Mouse (Mus musculus) kidney, embryonic 15.5 days (tissue): Measurements from ENCODE around the gene Tmem116. TPM values are rescaled to one million over a fixed set of nuclear protein-coding genes. Genes with fewer than 3 reads are reported as not detected.

Source experiments
- ATAC-seq: fragments of 200-750 bp; cut with Nextera tagmentation; replicated peaks from 2 replicates; pipeline ENCODE4 v1.8.0; 2017; ENCODE audit warnings: moderate TSS enrichment; ENCODE audit not compliant: low FRiP score
- H3K27ac ChIP-seq: fragments of 300-500 bp; sonication (generic); 2 replicates; pipeline ENCODE4 v1.5.1; 2015; ENCODE audit warnings: mild to moderate bottlenecking, inconsistent platforms
- H3K27me3 ChIP-seq: fragments of 300-500 bp; sonication (generic); 2 replicates; pipeline ENCODE4 v1.6.1; 2015; ENCODE audit warnings: inconsistent platforms
- H3K36me3 ChIP-seq: fragments of 300-500 bp; sonication (generic); 2 replicates; pipeline ENCODE4 v1.6.1; 2015; ENCODE audit warnings: inconsistent platforms
- H3K4me1 ChIP-seq: fragments of 300-500 bp; sonication (generic); 2 replicates; pipeline ENCODE4 v1.6.1; 2015; ENCODE audit warnings: inconsistent platforms
- H3K4me2 ChIP-seq: fragments of 300-500 bp; sonication (generic); 2 replicates; pipeline ENCODE4 v1.6.1; 2015; ENCODE audit warnings: moderate library complexity, mild to moderate bottlenecking, inconsistent platforms
- H3K4me3 ChIP-seq: fragments of 300-500 bp; sonication (generic); replicated peaks from 2 replicates; pipeline ENCODE4 v1.5.1; 2015; ENCODE audit warnings: mild to moderate bottlenecking, inconsistent platforms
- H3K9ac ChIP-seq: fragments of 300-500 bp; sonication (generic); 2 replicates; pipeline ENCODE4 v1.6.1; 2015; ENCODE audit warnings: mild to moderate bottlenecking, inconsistent platforms
- H3K9me3 ChIP-seq: fragments of 300-500 bp; sonication (generic); replicated peaks from 2 replicates; pipeline ENCODE4 v1.6.1; 2016; ENCODE audit warnings: inconsistent platforms
- WGBS: fragments of 180-500 bp; shearing (Covaris S2); methylation state at CpG from one replicate; pipeline ENCODE4 v1.1.7; 2015; ENCODE audit warnings: mixed read lengths; 5-methylcytosine and 5-hydroxymethylcytosine counted together
- polyA plus RNA-seq: library from polyadenylated mRNA; unstranded; fragments of >200 nt; fragmentation: Nextera tagmentation; extraction: Ambion mirVana; gene quantifications from 2 replicates; pipeline ENCODE4 v1.2.1, GENCODE M21; 2015

The Tmem116 gene
- polyA plus RNA-seq, 1 experiment from 2014 or later = 6.7 TPM

DNA sequence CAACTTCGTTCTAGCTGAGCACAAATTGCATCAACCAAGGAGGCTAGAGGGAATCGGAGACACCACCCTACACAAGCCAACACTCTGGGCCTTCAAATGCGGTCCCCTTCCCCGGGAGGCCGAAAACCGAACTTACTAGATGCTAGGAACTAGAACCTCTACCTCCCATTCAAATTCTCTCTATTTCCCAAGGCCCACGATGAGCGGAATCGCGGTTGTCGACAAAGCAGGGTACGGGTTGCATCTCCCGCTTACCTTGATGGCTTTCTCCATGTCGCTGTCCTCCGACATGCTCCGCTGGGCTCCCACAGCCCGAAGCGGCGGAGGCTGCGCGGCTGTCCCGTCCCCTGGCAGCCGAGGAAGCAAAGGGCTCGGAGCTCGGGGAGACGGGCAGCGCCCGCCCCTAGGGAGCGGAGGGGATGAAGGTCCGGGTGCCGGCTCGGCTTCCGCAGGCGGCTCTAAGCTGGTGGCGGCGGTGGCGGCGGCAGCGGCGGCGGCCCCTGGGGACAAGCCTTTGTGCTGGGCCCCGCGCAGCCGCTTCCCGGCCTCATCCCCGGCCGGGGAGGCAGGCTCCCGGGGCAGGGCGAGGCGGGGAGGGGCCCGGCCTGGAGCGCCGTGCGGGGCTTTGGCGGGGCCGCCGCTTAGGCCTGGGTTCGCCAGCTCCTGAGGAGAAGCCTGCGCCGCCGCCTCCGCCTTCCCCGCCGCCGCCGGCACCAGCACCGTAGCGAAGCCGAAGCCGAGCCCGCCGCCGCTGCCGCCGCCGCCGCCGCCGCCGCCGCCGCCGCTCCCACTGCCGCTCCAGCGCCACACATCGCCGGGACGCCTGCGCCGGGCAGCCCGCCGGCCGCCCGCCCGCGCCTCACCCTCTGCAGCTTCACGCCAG is 93.5 kb downstream of the Tmem116 start, which contains the start of the genes Adam1a and Gm42878:
Gene Adam1a (minus strand): TSS at position 573 of the 883 bp plus-strand sequence.
Gene Gm42878 (minus strand): TSS at position 573 of the 883 bp plus-strand sequence.
- no peaks in the 10 kb centered on the region; the same call in 1 of the 2 replicates for H3K9me3 ChIP-seq
- peak within 1 kb of the TSS; percentile 97 for H3K27ac ChIP-seq
- H3K4me2 ChIP-seq = peak within 1 kb of the TSS; percentile 86
- under 1% methylated on average over 94 of the region's 97 CpGs for WGBS
- H3K27me3 ChIP-seq = no peaks in the 10 kb centered on the region
- no peaks in the 10 kb centered on the region for H3K36me3 ChIP-seq
- peaks cover 29% of the 10 kb centered on the region for H3K4me1 ChIP-seq
- H3K9ac ChIP-seq = peak within 1 kb of the TSS; percentile 99
- H3K4me3 ChIP-seq = peak within 1 kb of the TSS; percentile 99
- ATAC-seq = peak; percentile 65

- WGBS = 1% methylated on average over 55 of the region's 55 CpGs
- peak within 1 kb of the TSS; percentile 97 for H3K27ac ChIP-seq
- ATAC-seq = peak; percentile 93
- H3K4me2 ChIP-seq = peak within 1 kb of the TSS; percentile 86
- peak within 1 kb of the TSS; percentile 99 for H3K9ac ChIP-seq
- no peaks in the 10 kb centered on the region for H3K36me3 ChIP-seq
- H3K4me1 ChIP-seq = peaks cover 29% of the 10 kb centered on the region
- no peaks in the 10 kb centered on the region; the same call in 1 of the 2 replicates for H3K9me3 ChIP-seq
- peak within 1 kb of the TSS; percentile 99 for H3K4me3 ChIP-seq
- H3K27me3 ChIP-seq = no peaks in the 10 kb centered on the region
These were observed 94.3 kb downstream of the Tmem116 start, which contains the start of gene Mapkapk5 for GRCm38 (mm10) chr5:121545793-121546529. Gene Mapkapk5, minus strand, starts transcription at chr5:121545905.

GRCm38 (mm10) chr5:121546530-121546895 is 94.8 kb downstream of the Tmem116 start:
- Histone ChIP-seq H3K4me3 (peak overlapping the region; percentile 99), H3K36me3 (no peaks in the 10 kb centered on the region), H3K9me3 (no peaks in the 10 kb centered on the region; the same call in 1 of the 2 replicates), H3K4me2 (peak overlapping the region; percentile 86), H3K4me1 (peaks cover 29% of the 10 kb centered on the region), H3K27ac (peak overlapping the region; percentile 97), H3K9ac (peak overlapping the region; percentile 99), H3K27me3 (no peaks in the 10 kb centered on the region)
- 25% methylated on average over 6 of the region's 6 CpGs for WGBS
- peak; percentile 33; the same call in 1 of the 2 replicates for ATAC-seq

DNA sequence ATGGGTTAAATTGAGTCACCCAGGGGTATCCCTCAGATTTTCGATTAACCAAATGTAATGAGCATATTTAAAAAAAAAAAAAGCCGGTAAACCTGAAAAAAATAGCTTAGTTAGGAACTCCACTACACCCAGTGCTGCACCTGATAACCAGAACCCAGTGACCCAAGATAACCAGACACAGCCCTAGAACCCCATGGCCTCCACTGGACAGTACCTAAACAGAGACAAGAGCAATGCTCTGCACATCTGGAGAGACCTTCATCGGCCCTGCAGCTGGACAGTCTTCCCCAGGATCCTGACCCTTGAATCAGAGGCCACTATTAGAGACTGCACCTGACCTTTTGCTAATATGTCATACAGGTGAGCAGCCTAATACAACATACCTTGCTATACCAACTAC is 95.4 kb downstream of the Tmem116 start:
- Histone ChIP-seq H3K36me3 (no peaks in the 10 kb centered on the region), H3K4me2 (peak overlapping the region; percentile 86; the same call in 1 of the 2 replicates), H3K4me3 (no peak overlapping the region), H3K27me3 (no peaks in the 10 kb centered on the region), H3K9ac (no peak overlapping the region), H3K4me1 (peaks cover 29% of the 10 kb centered on the region), H3K9me3 (no peaks in the 10 kb centered on the region; the same call in 1 of the 2 replicates), H3K27ac (no peak overlapping the region)
- no peak for ATAC-seq
- WGBS = 93% methylated on average over 3 of the region's 3 CpGs

GRCm38 (mm10) chr5:121549196-121549595 is 97.5 kb downstream of the Tmem116 start:
- no peak overlapping the region for H3K27ac ChIP-seq
- 42% methylated on average over 7 of the region's 7 CpGs for WGBS
- H3K9ac ChIP-seq = no peak overlapping the region
- no peaks in the 10 kb centered on the region for H3K36me3 ChIP-seq
- no peak overlapping the region for H3K4me2 ChIP-seq
- no peak overlapping the region for H3K4me3 ChIP-seq
- H3K4me1 ChIP-seq = peaks cover 13% of the 10 kb centered on the region
- no peak for ATAC-seq
- no peaks in the 10 kb centered on the region; the same call in 1 of the 2 replicates for H3K9me3 ChIP-seq
- no peaks in the 10 kb centered on the region for H3K27me3 ChIP-seq

- Histone ChIP-seq H3K36me3 (peaks cover 5% of the 10 kb centered on the region; the same call in 1 of the 2 replicates), H3K4me1 (peaks cover 10% of the 10 kb centered on the region), H3K4me2 (no peak overlapping the region), H3K9ac (no peak overlapping the region), H3K4me3 (no peak overlapping the region), H3K27ac (no peak overlapping the region), H3K9me3 (no peaks in the 10 kb centered on the region), H3K27me3 (no peaks in the 10 kb centered on the region)
- no peak for ATAC-seq
- 85% methylated on average over 3 of the region's 3 CpGs for WGBS
These were observed 110.7 kb downstream of the Tmem116 start for GRCm38 (mm10) chr5:121562436-121562835.

DNA sequence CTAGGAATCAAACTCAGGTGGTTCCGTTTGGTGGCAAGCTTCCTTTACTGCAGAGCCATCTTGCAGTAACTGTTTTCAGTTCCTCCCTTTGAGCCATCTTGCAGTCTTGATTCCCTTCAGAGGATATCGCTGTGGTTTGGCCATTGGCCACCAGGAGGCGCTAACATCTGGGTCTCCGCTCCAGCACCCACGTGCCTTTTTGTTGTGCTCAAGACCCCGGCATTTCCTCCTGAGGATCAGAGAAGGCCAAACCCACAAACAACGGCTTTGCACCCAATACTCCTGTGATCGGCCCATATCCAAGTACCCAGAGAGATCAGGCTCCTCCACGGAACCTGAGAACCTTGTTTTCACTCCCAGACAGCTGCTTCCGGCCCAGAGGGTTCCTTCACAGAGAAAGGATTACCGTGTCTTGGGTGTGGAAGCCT is 112.8 kb downstream of the Tmem116 start:
- peak overlapping the region; percentile 56 for H3K4me2 ChIP-seq
- whole genome bisulfite sequencing = 9% methylated on average over 11 of the region's 11 CpGs
- no peaks in the 10 kb centered on the region for H3K9me3 ChIP-seq
- ATAC-seq = 0 out of 2 replicates have a peak, but pooled peaks have one; percentile 25
- no peaks in the 10 kb centered on the region for H3K27me3 ChIP-seq
- peak overlapping the region; percentile 25; the same call in 1 of the 2 replicates for H3K4me3 ChIP-seq
- peaks cover 19% of the 10 kb centered on the region; the same call in 1 of the 2 replicates for H3K36me3 ChIP-seq
- H3K4me1 ChIP-seq = peaks cover 7% of the 10 kb centered on the region
- no peak overlapping the region for H3K27ac ChIP-seq
- no peak overlapping the region for H3K9ac ChIP-seq

- ATAC-seq = no peak
These were observed 114.5 kb downstream of the Tmem116 start for GRCm38 (mm10) chr5:121566035-121566681.

DNA sequence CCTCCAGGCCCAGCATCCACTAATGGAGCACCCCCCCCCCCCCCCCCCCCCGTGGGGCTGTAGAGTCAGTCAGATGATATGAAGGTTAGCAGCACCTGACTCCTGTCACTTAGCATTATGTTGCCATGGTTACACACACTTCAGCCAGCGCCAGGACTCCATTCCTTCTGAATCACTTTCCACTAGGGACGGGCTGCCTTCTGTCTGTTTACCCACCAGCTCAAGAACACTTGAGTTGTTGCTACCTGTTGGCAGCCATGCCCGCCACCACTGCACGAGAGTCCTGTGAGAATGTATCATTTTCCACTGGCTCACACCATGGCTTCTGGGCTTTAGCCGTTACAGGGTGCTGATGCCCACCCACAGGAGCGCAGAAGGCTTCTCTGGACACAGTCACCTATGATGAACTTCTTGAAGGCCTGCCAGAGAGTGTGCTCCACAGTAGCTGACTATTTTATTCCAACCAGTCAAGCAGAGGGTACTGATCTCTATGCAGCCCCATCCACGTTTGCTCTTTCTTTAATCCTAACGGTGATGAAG is 118.3 kb downstream of the Tmem116 start:
- H3K27ac ChIP-seq = no peak overlapping the region
- no peak overlapping the region for H3K9ac ChIP-seq
- no peaks in the 10 kb centered on the region for H3K27me3 ChIP-seq
- no peak for ATAC-seq
- H3K9me3 ChIP-seq = no peaks in the 10 kb centered on the region
- no peak overlapping the region for H3K4me3 ChIP-seq
- WGBS = 88% methylated on average over 9 of the region's 9 CpGs
- H3K36me3 ChIP-seq = peaks cover 70% of the 10 kb centered on the region
- no peak overlapping the region for H3K4me2 ChIP-seq
- no peaks in the 10 kb centered on the region for H3K4me1 ChIP-seq

More at GRCm38 (mm10) chr5:121566035-121566681, 114.5 kb downstream of the Tmem116 start:
- H3K4me3 ChIP-seq = no peak overlapping the region
- no peak overlapping the region for H3K27ac ChIP-seq
- no peaks in the 10 kb centered on the region for H3K9me3 ChIP-seq
- no peaks in the 10 kb centered on the region for H3K27me3 ChIP-seq
- peaks cover 7% of the 10 kb centered on the region for H3K4me1 ChIP-seq
- H3K36me3 ChIP-seq = peaks cover 36% of the 10 kb centered on the region
- WGBS = 91% methylated on average over 16 of the region's 16 CpGs
- no peak overlapping the region for H3K4me2 ChIP-seq
- no peak overlapping the region for H3K9ac ChIP-seq

GRCm38 (mm10) chr5:121570787-121571186 is 119.1 kb downstream of the Tmem116 start:
- no peak overlapping the region for H3K4me3 ChIP-seq
- H3K27me3 ChIP-seq = no peaks in the 10 kb centered on the region
- ATAC-seq = no peak
- peaks cover 77% of the 10 kb centered on the region for H3K36me3 ChIP-seq
- H3K27ac ChIP-seq = no peak overlapping the region
- H3K9me3 ChIP-seq = no peaks in the 10 kb centered on the region
- H3K4me2 ChIP-seq = no peak overlapping the region
- no peak overlapping the region for H3K9ac ChIP-seq
- WGBS = 50% methylated on average over 1 of the region's 1 CpGs
- no peaks in the 10 kb centered on the region for H3K4me1 ChIP-seq
